In genomic region chr1:43273236-43273868, GRCm38 (mm10) we compare ENCODE assay signal across 34 mouse cellular contexts.
"Had no signal": no experiment of that assay in that cellular context is flagged by ENCODE, and none has a peak within 500 bp of the region (broad histone marks: within the 10 kb centered on the region; RNA-seq: fewer than 3 reads in every experiment).

No protein-coding gene starts in this region.

- H3K4me2 ChIP-seq: heart, embryonic 11.5 days; heart, embryonic 12.5 days; heart, embryonic 13.5 days; heart, embryonic 15.5 days; hindbrain, embryonic 12.5 days; hindbrain, embryonic 13.5 days; hindbrain, embryonic 14.5 days; hindbrain, embryonic 15.5 days; intestine, embryonic 15.5 days; kidney, embryonic 15.5 days had no signal

- DNase-seq: heart, postnatal 10 days; heart, postnatal 14 days; heart, postnatal 36 days; heart, postnatal 4 days; kidney, adult 11 months; kidney, adult 18-20 months; kidney, adult 2 months; kidney, adult 8-10 months; kidney, postnatal 10 days; kidney, postnatal 14 days; kidney, postnatal 25 days; kidney, postnatal 36 days; kidney, postnatal 4 days; layer of hippocampus, adult 9-11 months; layer of hippocampus, postnatal 36 days had no signal

- H3K9me3 ChIP-seq: heart, embryonic 10.5 days; heart, embryonic 12.5 days; heart, embryonic 13.5 days; heart, embryonic 15.5 days; hindbrain, embryonic 10.5 days; hindbrain, embryonic 12.5 days; hindbrain, embryonic 13.5 days; hindbrain, embryonic 15.5 days; intestine, embryonic 15.5 days; kidney, embryonic 15.5 days had no signal

- H3K36me3 ChIP-seq: heart, embryonic 10.5 days; heart, embryonic 12.5 days; heart, embryonic 13.5 days; heart, embryonic 15.5 days; hindbrain, embryonic 10.5 days; hindbrain, embryonic 12.5 days; hindbrain, embryonic 13.5 days; hindbrain, embryonic 15.5 days; intestine, embryonic 15.5 days; kidney, embryonic 15.5 days had no signal

- ATAC-seq: hindbrain, embryonic 16.5 days; hindbrain, postnatal 0 days; inflammation-experienced regulatory T-cells, adult 6 months; intestine, embryonic 15.5 days; intestine, embryonic 16.5 days; intestine, postnatal 0 days had no signal

- H3K27ac ChIP-seq: heart, embryonic 10.5 days; heart, embryonic 13.5 days; heart, embryonic 15.5 days; hindbrain, embryonic 10.5 days; hindbrain, embryonic 12.5 days; hindbrain, embryonic 13.5 days; hindbrain, embryonic 14.5 days; hindbrain, embryonic 15.5 days; hindbrain, postnatal 0 days; intestine, embryonic 15.5 days; kidney, postnatal 0 days; layer of hippocampus, adult 2 months had no signal

- H3K9ac ChIP-seq: heart, embryonic 12.5 days; heart, embryonic 13.5 days; heart, embryonic 15.5 days; hindbrain, embryonic 12.5 days; hindbrain, embryonic 13.5 days; hindbrain, embryonic 14.5 days; hindbrain, embryonic 15.5 days; intestine, embryonic 15.5 days; kidney, embryonic 15.5 days had no signal

- H3K4me1 ChIP-seq: heart, embryonic 10.5 days; heart, embryonic 12.5 days; heart, embryonic 13.5 days; hindbrain, embryonic 10.5 days; hindbrain, embryonic 12.5 days; hindbrain, embryonic 13.5 days; hindbrain, embryonic 15.5 days; intestine, embryonic 15.5 days; kidney, embryonic 15.5 days had no signal

- H3K27me3 ChIP-seq: heart, embryonic 12.5 days; heart, embryonic 13.5 days; heart, embryonic 15.5 days; hindbrain, embryonic 12.5 days; hindbrain, embryonic 13.5 days; hindbrain, embryonic 15.5 days; intestine, embryonic 15.5 days; kidney, embryonic 15.5 days had no signal

- H3K4me3 ChIP-seq: heart, embryonic 10.5 days; heart, embryonic 12.5 days; heart, embryonic 13.5 days; heart, embryonic 15.5 days; hindbrain, embryonic 10.5 days; hindbrain, embryonic 12.5 days; hindbrain, embryonic 13.5 days; hindbrain, embryonic 15.5 days; intestine, embryonic 15.5 days; kidney, embryonic 15.5 days; layer of hippocampus, adult 2 months had no signal
